In the genomic region with DNA sequence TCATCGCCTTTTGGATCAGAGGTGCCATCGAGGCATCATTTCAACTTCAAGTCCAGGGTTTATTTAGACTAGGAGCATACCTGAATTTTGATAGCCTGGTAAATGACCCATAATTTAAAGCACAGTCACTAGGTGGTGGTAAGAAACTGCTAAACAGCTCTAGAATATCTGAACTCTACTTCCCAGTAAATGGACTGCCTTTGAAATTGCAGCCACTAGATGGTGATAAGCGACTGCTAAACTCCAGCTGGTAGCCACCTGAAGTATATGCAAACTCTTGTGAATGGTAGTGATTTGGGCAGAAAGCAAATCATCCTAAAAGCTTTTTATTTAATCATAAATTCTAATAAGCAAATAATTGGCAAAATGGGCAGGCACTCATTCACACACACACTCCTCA, we compare ENCODE assay signal across 40 mouse cellular contexts. TPM values are rescaled to one million over a fixed set of nuclear protein-coding genes. Genes with fewer than 3 reads are reported as not detected.
DNase-seq lines count a peak whose midpoint lies in the region; ATAC-seq and TF ChIP-seq lines count a peak whose summit lies in the region.
"Had no signal": no experiment of that assay in that cellular context is flagged by ENCODE, and none has a peak within 500 bp of the region (broad histone marks: within the 10 kb centered on the region; RNA-seq: fewer than 3 reads in every experiment).

No protein-coding gene starts in this region.

- 59% methylated on average over 3 of the region's 3 CpGs for WGBS in hindbrain, postnatal 0 days
- WGBS in hindbrain, embryonic 13.5 days, result 72% methylated on average over 3 of the region's 3 CpGs
- 68% methylated on average over 3 of the region's 3 CpGs for WGBS in neural tube, embryonic 15.5 days

- H3K9me3 ChIP-seq in hindbrain, postnatal 0 days (ENCODE audit: low read length), result no peaks in the 10 kb centered on the region
- H3K9me3 ChIP-seq in hindbrain, embryonic 13.5 days, result no peaks in the 10 kb centered on the region
- peaks cover 7% of the 10 kb centered on the region; the same call in 1 of the 2 replicates for H3K9me3 ChIP-seq in neural tube, embryonic 15.5 days (replicated peaks)
- H3K9me3 ChIP-seq: forebrain, embryonic 13.5 days; kidney, embryonic 15.5 days; lung, embryonic 15.5 days; neural tube, embryonic 12.5 days had no signal

- no peak for DNase-seq in hindbrain, postnatal 0 days (ENCODE audit: low spot score)
- peak; percentile 2 for DNase-seq in right cerebral cortex, adult 18-20 months
- no peak for DNase-seq in right cerebral cortex, postnatal 36 days (ENCODE audit: low spot score in 2 of 2)
- DNase-seq in MEL-GATA-1-ER (ENCODE audit: extremely low read depth, low read depth), result peak; percentile 8
- no peak for DNase-seq in urinary bladder, postnatal 10 days (ENCODE audit: low spot score)
- DNase-seq in kidney, adult 18-20 months, result no peak
- DNase-seq: adrenal gland, postnatal 10 days; B cell, adult 2 months; cerebellum, adult 11 months; cerebellum, adult 9-10 months; cerebellum, postnatal 36 days; gastrocnemius, postnatal 25 days; heart, adult 11 months; heart, postnatal 36 days; kidney, postnatal 25 days; right cerebral cortex, postnatal 14 days; thymus, postnatal 36 days had no signal

- no peak overlapping the region for H3K4me2 ChIP-seq in hindbrain, postnatal 0 days (ENCODE audit: low read depth, low read length)
- H3K4me2 ChIP-seq in hindbrain, embryonic 13.5 days, result no peak overlapping the region
- no peak overlapping the region for H3K4me2 ChIP-seq in neural tube, embryonic 15.5 days
- H3K4me2 ChIP-seq: forebrain, embryonic 13.5 days; heart, embryonic 11.5 days; hindbrain, embryonic 12.5 days; kidney, embryonic 15.5 days; liver, embryonic 11.5 days; lung, embryonic 15.5 days; midbrain, embryonic 11.5 days; neural tube, embryonic 12.5 days had no signal

- H3K9ac ChIP-seq in hindbrain, postnatal 0 days (replicated peaks; ENCODE audit: low read length), result no peak overlapping the region
- H3K9ac ChIP-seq in hindbrain, embryonic 13.5 days, result no peak overlapping the region
- no peak overlapping the region for H3K9ac ChIP-seq in neural tube, embryonic 15.5 days (replicated peaks)
- H3K9ac ChIP-seq: forebrain, embryonic 13.5 days; hindbrain, embryonic 12.5 days; kidney, embryonic 15.5 days; lung, embryonic 15.5 days; neural tube, embryonic 12.5 days had no signal

- no peak overlapping the region for H3K27ac ChIP-seq in hindbrain, postnatal 0 days
- H3K27ac ChIP-seq in hindbrain, embryonic 13.5 days, result no peak overlapping the region
- no peak overlapping the region for H3K27ac ChIP-seq in neural tube, embryonic 15.5 days (replicated peaks)
- H3K27ac ChIP-seq: forebrain, embryonic 13.5 days; hindbrain, embryonic 12.5 days; kidney, embryonic 15.5 days; lung, embryonic 15.5 days; neural tube, embryonic 12.5 days had no signal

- no peaks in the 10 kb centered on the region for H3K4me1 ChIP-seq in hindbrain, postnatal 0 days (ENCODE audit: insufficient read depth, low read length)
- H3K4me1 ChIP-seq in hindbrain, embryonic 13.5 days (replicated peaks), result no peaks in the 10 kb centered on the region
- no peaks in the 10 kb centered on the region for H3K4me1 ChIP-seq in neural tube, embryonic 15.5 days
- H3K4me1 ChIP-seq: forebrain, embryonic 13.5 days; hindbrain, embryonic 12.5 days; kidney, embryonic 15.5 days; lung, embryonic 15.5 days; neural tube, embryonic 12.5 days had no signal

- TF ChIP-seq CTCF in hindbrain, postnatal 0 days (IDR thresholded peaks at IDR 0.05; ENCODE audit: low read depth), result peak; percentile 21; the same call in 1 of the 2 replicates

- no peak overlapping the region for H3K4me3 ChIP-seq in hindbrain, postnatal 0 days (ENCODE audit: low read length)
- H3K4me3 ChIP-seq in hindbrain, embryonic 13.5 days, result no peak overlapping the region
- no peak overlapping the region for H3K4me3 ChIP-seq in neural tube, embryonic 15.5 days (replicated peaks)
- H3K4me3 ChIP-seq: forebrain, embryonic 13.5 days; hindbrain, embryonic 12.5 days; kidney, embryonic 15.5 days; lung, embryonic 15.5 days; myocyte; neural tube, embryonic 12.5 days had no signal

- no peaks in the 10 kb centered on the region for H3K27me3 ChIP-seq in hindbrain, postnatal 0 days (ENCODE audit: insufficient read depth, low read length)
- no peaks in the 10 kb centered on the region for H3K27me3 ChIP-seq in hindbrain, embryonic 13.5 days
- no peaks in the 10 kb centered on the region for H3K27me3 ChIP-seq in neural tube, embryonic 15.5 days (replicated peaks)
- H3K27me3 ChIP-seq: forebrain, embryonic 13.5 days; hindbrain, embryonic 12.5 days; kidney, embryonic 15.5 days; lung, embryonic 15.5 days; neural tube, embryonic 12.5 days had no signal

- no peaks in the 10 kb centered on the region for H3K36me3 ChIP-seq in hindbrain, postnatal 0 days (ENCODE audit: insufficient read depth, low read length)
- no peaks in the 10 kb centered on the region for H3K36me3 ChIP-seq in hindbrain, embryonic 13.5 days
- no peaks in the 10 kb centered on the region for H3K36me3 ChIP-seq in neural tube, embryonic 15.5 days
- H3K36me3 ChIP-seq: hindbrain, embryonic 12.5 days; kidney, embryonic 15.5 days; lung, embryonic 15.5 days; neural tube, embryonic 12.5 days had no signal

- ATAC-seq in hindbrain, postnatal 0 days, result no peak
- ATAC-seq in hindbrain, embryonic 13.5 days (ENCODE audit: low FRiP score), result no peak
- ATAC-seq in neural tube, embryonic 15.5 days (ENCODE audit: low FRiP score), result no peak
- ATAC-seq: forebrain, embryonic 13.5 days; intestine, postnatal 0 days; midbrain, embryonic 16.5 days had no signal

RNA-seq across cellular contexts. Expression of a gene that starts 42.8 kb away (rescaled TPM):
- not detected in 2 replicates for total RNA-seq in hindbrain, postnatal 0 days (2014; rRNA removed)
- not detected in 2 replicates for polyA plus RNA-seq in hindbrain, postnatal 0 days (2015; fragmentation: Nextera tagmentation; extraction: Ambion mirVana)
- polyA plus RNA-seq in hindbrain, embryonic 13.5 days (2015; fragmentation: Nextera tagmentation; extraction: Ambion mirVana), result not detected in 2 replicates
- polyA plus RNA-seq in neural tube, embryonic 15.5 days (2015; fragmentation: Nextera tagmentation; extraction: Ambion mirVana), result not detected in 2 replicates
- total RNA-seq: adrenal gland, postnatal 10 days; gastrocnemius, adult 18-20 months; gastrocnemius, postnatal 25 days; heart, postnatal 36 days; layer of hippocampus, adult 18-20 months; layer of hippocampus, postnatal 14 days; left cerebral cortex, postnatal 10 days; megakaryocyte progenitor cell, adult 5-6 weeks had no signal
- polyA plus RNA-seq: embryonic facial prominence, embryonic 11.5 days; forebrain, embryonic 13.5 days; heart, embryonic 11.5 days; heart, embryonic 16.5 days; hindbrain, embryonic 12.5 days; intestine, postnatal 0 days; kidney, embryonic 15.5 days; limb, embryonic 11.5 days; liver, embryonic 11.5 days; liver, embryonic 16.5 days; lung, embryonic 15.5 days; midbrain, embryonic 11.5 days; midbrain, embryonic 16.5 days; myocyte; neural tube, embryonic 12.5 days; stomach, embryonic 16.5 days had no signal

Comparison
In these comparisons a context has a peak if more than half of its experiments do, and no peak if none do; other contexts are left out.
1. DNase-seq: peak in right cerebral cortex, adult 18-20 months (single experiment) and MEL-GATA-1-ER (single experiment); none in hindbrain, postnatal 0 days (single experiment), right cerebral cortex, postnatal 36 days (0 of 2), urinary bladder, postnatal 10 days (single experiment) and kidney, adult 18-20 months (single experiment).